In the genomic region with DNA sequence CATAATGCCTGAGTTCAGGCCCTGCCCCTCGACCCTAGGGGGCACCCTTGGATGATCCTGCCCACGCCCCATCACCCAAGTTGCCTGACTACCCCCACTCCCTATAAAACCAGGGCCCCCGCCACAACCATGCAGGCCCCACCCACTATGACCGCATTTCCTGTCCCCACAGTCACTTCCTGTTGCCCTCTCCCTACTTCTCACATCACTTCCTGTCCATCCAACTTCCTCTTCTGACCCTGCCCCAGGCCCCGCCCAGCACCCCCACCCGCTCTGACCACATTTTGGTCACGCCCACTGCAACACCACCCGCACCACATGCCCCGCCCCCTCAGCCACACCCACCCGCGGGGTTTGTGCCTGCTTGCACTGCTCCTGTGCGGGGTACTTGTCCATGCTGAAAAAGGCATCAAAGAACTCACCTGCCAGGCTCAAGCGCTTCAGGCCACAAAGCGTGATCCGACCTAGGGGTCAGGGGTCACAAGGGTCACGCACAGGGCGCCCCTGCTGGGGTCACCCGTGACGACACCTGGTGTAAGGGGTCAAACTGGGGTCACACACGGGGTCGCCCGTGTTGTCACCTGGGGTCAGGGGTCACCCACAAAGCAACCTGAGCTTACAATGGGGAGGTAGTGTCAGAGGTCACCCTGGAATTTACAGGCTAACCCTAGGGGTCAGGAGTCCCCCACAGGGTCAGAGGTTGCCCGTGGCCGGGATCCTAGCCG, we compare ENCODE assay signal across 11 mouse cellular contexts. TPM values are rescaled to one million over a fixed set of nuclear protein-coding genes. Genes with fewer than 3 reads are reported as not detected.
A peak's percentile ranks its signal among the peaks of the same experiment; 100 is the strongest.
DNase-seq lines count a peak whose midpoint lies in the region; ATAC-seq and TF ChIP-seq lines count a peak whose summit lies in the region.
"Had no signal": no experiment of that assay in that cellular context is flagged by ENCODE, and none has a peak within 500 bp of the region (broad histone marks: within the 10 kb centered on the region; RNA-seq: fewer than 3 reads in every experiment).

No protein-coding gene starts in this region.

- no peaks in the 10 kb centered on the region for H3K36me3 ChIP-seq in heart, adult 2 months (ENCODE audit: control insufficient read depth, insufficient read depth, low read length)
- no peaks in the 10 kb centered on the region for H3K36me3 ChIP-seq in ES-Bruce4 (ENCODE audit: control insufficient read depth, insufficient read depth, low read length, poor library complexity, severe bottlenecking)

- WGBS in heart, adult 2 months, result 86% methylated on average over 25 of the region's 25 CpGs

- TF ChIP-seq EP300 in heart, adult 2 months (IDR thresholded peaks at IDR 0.05; ENCODE audit: insufficient read depth, low read depth, low read length), result no peak
- TF ChIP-seq EP300 in ES-Bruce4 (IDR thresholded peaks at IDR 0.05; ENCODE audit: insufficient read depth, low read depth, low read length), result no peak; the same call in 1 of the 2 replicates

- no peak overlapping the region for H3K9ac ChIP-seq in heart, adult 2 months (ENCODE audit: low read depth, low read length)
- H3K9ac ChIP-seq in ES-Bruce4 (ENCODE audit: low read depth, poor library complexity, severe bottlenecking), result peak overlapping the region; percentile 19
- H3K9ac ChIP-seq: embryonic facial prominence, embryonic 12.5 days; limb, embryonic 13.5 days had no signal

- no peaks in the 10 kb centered on the region for H3K27me3 ChIP-seq in heart, adult 2 months (ENCODE audit: control insufficient read depth, insufficient read depth, low read length)
- H3K27me3 ChIP-seq in ES-Bruce4 (ENCODE audit: control insufficient read depth, insufficient read depth, low read length, poor library complexity, severe bottlenecking), result no peaks in the 10 kb centered on the region
- H3K27me3 ChIP-seq: embryonic facial prominence, embryonic 12.5 days; limb, embryonic 13.5 days had no signal

- no peak overlapping the region for H3K27ac ChIP-seq in heart, adult 2 months
- peak overlapping the region; percentile 55 for H3K27ac ChIP-seq in ES-Bruce4 (ENCODE audit: insufficient read depth, low read length)
- H3K27ac ChIP-seq: embryonic facial prominence, embryonic 12.5 days; kidney, postnatal 0 days; limb, embryonic 13.5 days had no signal

- ATAC-seq in megakaryocyte, adult 5-6 weeks (ENCODE audit: poor library complexity, severe bottlenecking), result peak; percentile 31

- H3K4me3 ChIP-seq in heart, adult 2 months, result no peak overlapping the region
- peak overlapping the region; percentile 69 for H3K4me3 ChIP-seq in ES-Bruce4 (ENCODE audit: low read depth, low read length)
- H3K4me3 ChIP-seq: embryonic facial prominence, embryonic 12.5 days; limb, embryonic 13.5 days had no signal

- no peak for TF ChIP-seq CTCF in heart, adult 2 months (IDR thresholded peaks at IDR 0.05)
- no peak for TF ChIP-seq CTCF in ES-Bruce4 (IDR thresholded peaks at IDR 0.05; ENCODE audit: low read depth, low read length)

- intact Hi-C loops in heart, adult 2 months (cut with DNase I), result loop anchor here (10.0 kb wide), 2 partner anchors 584 to 894 kb away; a partner anchor contains a TSS

- peak; percentile 12 for DNase-seq in heart, postnatal 4 days
- DNase-seq in heart, adult 2 months, result no peak
- DNase-seq in 3134 (ENCODE audit: extremely low read depth, insufficient read length, low spot score) (peak; percentile 29), adipocyte (ENCODE audit: low spot score) (no peak)
- DNase-seq in ovary, postnatal 36 days (ENCODE audit: low spot score), result no peak
- no peak for DNase-seq in kidney, adult 18-20 months

- no peaks in the 10 kb centered on the region for H3K79me2 ChIP-seq in heart, adult 2 months (replicated peaks; ENCODE audit: control insufficient read depth, insufficient read depth, low read length)

- no peak for TF ChIP-seq POLR2A in heart, adult 2 months (IDR thresholded peaks at IDR 0.05; ENCODE audit: insufficient read depth, low read depth, low read length)
- TF ChIP-seq POLR2A in ES-Bruce4 (IDR thresholded peaks at IDR 0.05; ENCODE audit: insufficient read depth, low read length), result no peak

- H3K9me3 ChIP-seq in ES-Bruce4 (replicated peaks; ENCODE audit: control insufficient read depth, insufficient read depth, low read length, poor library complexity, severe bottlenecking), result no peaks in the 10 kb centered on the region

- no peaks in the 10 kb centered on the region for H3K4me1 ChIP-seq in heart, adult 2 months (ENCODE audit: control insufficient read depth, insufficient read depth, low read length)
- H3K4me1 ChIP-seq in ES-Bruce4 (ENCODE audit: control insufficient read depth, insufficient read depth, low read length), result no peaks in the 10 kb centered on the region
- H3K4me1 ChIP-seq: embryonic facial prominence, embryonic 12.5 days; limb, embryonic 13.5 days had no signal

RNA-seq across cellular contexts. Expression of a gene that starts 7.6 kb away (rescaled TPM):
- 10 to 100 TPM; 16.0 to 16.6 TPM for total RNA-seq in heart, postnatal 4 days (2021)
- 1 to 10 TPM; 4.7 to 7.3 TPM for total RNA-seq in heart, adult 2 months (2021)
- 3.4 and 8.4 TPM in 2 replicates for polyA plus RNA-seq in heart, adult 2 months (2012; rRNA removed)
- polyA plus RNA-seq in ES-Bruce4 (2011; ENCODE audit: insufficient read depth, insufficient read length, low read depth, missing spikeins), result 9.4 and 15.6 TPM in 2 replicates
- 25.0 and 32.9 TPM in 2 replicates for total RNA-seq in megakaryocyte, adult 5-6 weeks (2015)
- total RNA-seq in megakaryocyte, adult 5-6 weeks (2017), result 38.0 and 39.9 TPM in 2 replicates

Comparison
In these comparisons a context has a peak if more than half of its experiments do, and no peak if none do; other contexts are left out.
1. DNase-seq: peak in heart, postnatal 4 days (single experiment) and 3134 (single experiment); none in heart, adult 2 months (0 of 2), ovary, postnatal 36 days (single experiment), kidney, adult 18-20 months (single experiment) and adipocyte (single experiment).